Mouse (Mus musculus) R1 (cell line): ENCODE data around the gene Chrna7.

Experiments
- DNase-seq: peaks from one replicate; pipeline ENCODE4 v3.0.0-alpha.2; 2018; ENCODE audit warnings: low read depth, low spot score

Chrna7 gene

DNA sequence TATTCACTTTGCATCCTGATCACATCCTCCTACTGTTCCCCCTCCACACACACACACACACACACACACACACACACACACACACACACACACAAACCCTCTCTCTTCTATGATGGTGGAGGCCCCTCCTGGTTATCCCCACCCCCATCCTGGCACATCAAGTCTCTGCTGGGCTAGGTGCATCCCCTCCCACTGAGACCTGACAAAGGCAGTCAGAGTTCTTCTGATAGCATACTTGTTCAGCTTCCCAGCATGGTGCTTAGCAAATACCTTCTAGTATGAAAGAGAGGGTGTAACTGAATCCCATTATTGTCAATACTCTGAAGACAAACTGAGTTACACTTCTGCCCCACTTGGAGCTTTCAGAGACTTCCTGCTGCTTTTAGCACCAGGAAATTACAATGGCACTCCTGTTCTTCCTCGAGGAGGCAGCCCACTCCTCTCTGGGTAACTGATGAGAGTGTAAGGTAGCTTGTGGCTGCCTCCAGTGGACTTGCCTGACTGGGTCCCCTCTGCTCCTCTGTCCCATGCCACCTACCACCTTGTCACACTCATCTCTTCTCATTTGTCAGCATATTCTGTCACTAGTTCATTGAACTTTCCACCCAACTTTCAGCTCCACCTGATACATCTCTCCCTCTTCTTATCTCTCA, 127.9 kb downstream of the Chrna7 start:
- peak; percentile 80 for DNase-seq

DNA sequence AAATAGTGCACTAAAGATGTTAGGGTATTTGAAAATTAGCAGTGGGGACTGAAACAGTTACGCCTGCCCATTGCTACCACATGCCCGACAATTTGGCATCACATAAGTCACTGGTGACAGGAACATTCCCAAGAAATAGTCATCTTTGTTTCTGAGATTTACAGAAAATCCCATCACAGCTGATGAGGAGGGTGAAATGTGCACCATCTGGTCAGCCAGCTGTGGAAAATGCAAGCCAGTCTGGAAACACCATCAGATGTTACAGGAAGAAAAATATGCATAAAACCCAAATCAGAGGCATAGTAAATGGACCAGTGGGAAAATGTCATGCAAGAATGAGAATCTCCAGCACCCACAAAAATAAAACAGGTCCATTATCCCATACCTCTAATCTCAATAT, 151.4 kb downstream of the Chrna7 start:
- DNase-seq, result no peak
